Mouse (Mus musculus) c-Kit-positive CD71-negative TER-119-negative erythroid progenitor cells, embryonic 14.5 days (primary cell): ENCODE results near the gene Eif3l.
"Not testable (repeated sequence)": the region's sequence is repeated elsewhere in the genome, so short reads cannot be mapped to it uniquely, and the experiment has no call there.

Experiments used
- DNase-seq: peaks from one replicate; pipeline ENCODE4 v3.0.0-alpha.2; 2013; ENCODE audit warnings: low read depth

Eif3l gene

GRCm38 (mm10) chr15:79074913-79075532 is at the start of gene Eif3l:
Gene Eif3l, plus strand, starts transcription at chr15:79075179.
- peak; percentile 77 for DNase-seq

GRCm38 (mm10) chr15:79025687-79026308 is 49.2 kb upstream of the Eif3l start:
- no peak for DNase-seq

- DNase-seq, result no peak
Observed at GRCm38 (mm10) chr15:79026511-79027290, 48.3 kb upstream of the Eif3l start.

- DNase-seq, result no peak
Observed at GRCm38 (mm10) chr15:79027291-79028205, 47.4 kb upstream of the Eif3l start.

GRCm38 (mm10) chr15:79028237-79028738 is 46.7 kb upstream of the Eif3l start, which contains the start of gene H1f0:
Gene H1f0, plus strand, starts transcription at chr15:79028450.
- peak; percentile 70 for DNase-seq

GRCm38 (mm10) chr15:79028823-79029484 is 46.0 kb upstream of the Eif3l start:
- no peak for DNase-seq

- DNase-seq, result no peak
Observed at GRCm38 (mm10) chr15:79029519-79030241, 45.3 kb upstream of the Eif3l start.

- peak; percentile 81 for DNase-seq
Observed at GRCm38 (mm10) chr15:79030551-79031435, 44.2 kb upstream of the Eif3l start.

- DNase-seq, result not testable (repeated sequence)
Observed at GRCm38 (mm10) chr15:79031908-79032307, 43.1 kb upstream of the Eif3l start.

GRCm38 (mm10) chr15:79037913-79038328 is 37.1 kb upstream of the Eif3l start:
- DNase-seq, result peak; percentile 63

- no peak for DNase-seq
Observed at GRCm38 (mm10) chr15:79038331-79038730, 36.6 kb upstream of the Eif3l start.

- DNase-seq, result peak; percentile 92
Observed at GRCm38 (mm10) chr15:79038853-79039252, 36.1 kb upstream of the Eif3l start.

- peak; percentile 54 for DNase-seq
Observed at GRCm38 (mm10) chr15:79040501-79041416, 34.2 kb upstream of the Eif3l start.

GRCm38 (mm10) chr15:79041585-79041984 is 33.4 kb upstream of the Eif3l start, which contains the start of gene Galr3:
Gene Galr3, plus strand, starts transcription at chr15:79041885.
- DNase-seq, result no peak

- DNase-seq, result no peak
Observed at GRCm38 (mm10) chr15:79042721-79043491, 32.1 kb upstream of the Eif3l start.

GRCm38 (mm10) chr15:79044837-79045236 is 30.1 kb upstream of the Eif3l start:
- DNase-seq, result no peak

GRCm38 (mm10) chr15:79048186-79048585 is 26.8 kb upstream of the Eif3l start:
- DNase-seq, result no peak
